Comparison of ENCODE assay signal across 9 mouse cellular contexts in the genomic region with DNA sequence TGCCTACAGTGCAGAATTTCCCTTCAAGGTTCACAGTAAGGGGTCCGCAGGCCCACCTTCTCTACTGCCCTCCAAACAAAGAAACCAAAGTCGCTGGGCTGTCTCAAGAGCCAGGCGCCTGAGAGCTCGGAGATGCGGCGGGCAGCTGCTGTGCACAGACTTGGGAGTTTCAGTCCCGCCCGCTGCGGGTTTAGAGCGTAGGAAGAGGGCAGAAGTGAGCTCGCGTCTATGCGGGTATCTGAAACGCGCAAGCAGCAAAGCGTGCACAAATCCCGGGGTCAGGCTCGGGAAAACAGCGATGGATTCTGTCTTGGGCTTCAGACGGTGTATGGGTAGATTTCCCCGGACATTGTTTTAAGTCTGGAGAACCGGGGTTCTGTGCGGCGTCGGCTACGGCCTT. TPM values are rescaled to one million over a fixed set of nuclear protein-coding genes. Genes with fewer than 3 reads are reported as not detected.
DNase-seq lines count a peak whose midpoint lies in the region; ATAC-seq lines count a peak whose summit lies in the region.
"Had no signal": no experiment of that assay in that cellular context is flagged by ENCODE, and none has a peak within 500 bp of the region (broad histone marks: within the 10 kb centered on the region; RNA-seq: fewer than 3 reads in every experiment).

No protein-coding gene starts in this region.

- intact Hi-C loops in heart, postnatal 36 days (cut with DNase I) = no loop called here

- 0% methylated on average over 26 of the region's 26 CpGs for WGBS in forebrain, embryonic 14.5 days

- H3K4me3 ChIP-seq in forebrain, embryonic 14.5 days (ENCODE audit: low read depth, low read length) = peak overlapping the region; percentile 21

- H3K9me3 ChIP-seq in forebrain, embryonic 14.5 days (replicated peaks; ENCODE audit: control insufficient read depth, low read length) = no peaks in the 10 kb centered on the region

- no peaks in the 10 kb centered on the region for H3K36me3 ChIP-seq in forebrain, embryonic 14.5 days (ENCODE audit: control insufficient read depth, insufficient read depth, low read length)

- ATAC-seq in forebrain, embryonic 14.5 days = peak; percentile 16; the same call in 1 of the 2 replicates
- ATAC-seq in megakaryocyte progenitor cell, adult 5-6 weeks (replicated peaks; ENCODE audit: poor library complexity) = peak; percentile 44; the same call in 1 of the 2 replicates

- DNase-seq in heart, adult 11 months = peak; percentile 61
- no peak for DNase-seq in heart, postnatal 36 days
- DNase-seq in ES-CJ7 (ENCODE audit: low read depth, low spot score) = peak; percentile 64
- DNase-seq in forebrain, embryonic 14.5 days (ENCODE audit: low spot score) = peak; percentile 76
- no peak for DNase-seq in layer of hippocampus, postnatal 25 days (ENCODE audit: extremely low spot score in 1 of 2, low spot score in 1 of 2)
- no peak for DNase-seq in T-cell, adult 2 months (ENCODE audit: low spot score)
- DNase-seq in gastrocnemius, adult 8-10 months (ENCODE audit: low spot score in 2 of 2) = no peak

- peak overlapping the region; percentile 17; the same call in 1 of the 2 replicates for H3K9ac ChIP-seq in forebrain, embryonic 14.5 days (ENCODE audit: low read length)

- H3K27ac ChIP-seq in forebrain, embryonic 14.5 days (ENCODE audit: low read depth, low read length) = no peak overlapping the region

- H3K27me3 ChIP-seq in forebrain, embryonic 14.5 days (replicated peaks; ENCODE audit: control insufficient read depth, insufficient read depth, low read length) = peaks cover 86% of the 10 kb centered on the region

- peaks cover 7% of the 10 kb centered on the region for H3K4me1 ChIP-seq in forebrain, embryonic 14.5 days (ENCODE audit: control insufficient read depth, insufficient read depth, low read length)

- peak overlapping the region; percentile 46 for H3K4me2 ChIP-seq in forebrain, embryonic 14.5 days (ENCODE audit: low read length)

RNA-seq across cellular contexts. Expression of gene Sox14, which starts 7.4 kb away (rescaled TPM):
- not detected for total RNA-seq in heart, postnatal 36 days (2021)
- polyA plus RNA-seq in forebrain, embryonic 14.5 days (2014; fragmentation: Nextera tagmentation; extraction: Ambion mirVana) = 2.8 and 3.6 TPM in 2 replicates
- not detected in 2 replicates for total RNA-seq in megakaryocyte progenitor cell, adult 5-6 weeks (2015)
- not detected in 2 replicates for total RNA-seq in megakaryocyte progenitor cell, adult 5-6 weeks (2017)
- not detected for total RNA-seq in layer of hippocampus, postnatal 25 days (2021)
- total RNA-seq in gastrocnemius, adult 8-10 months (2022) = not detected
- total RNA-seq: monocyte, adult 5-6 weeks had no signal

Comparison
In these comparisons a context has a peak if more than half of its experiments do, and no peak if none do; other contexts are left out.
1. DNase-seq: peak in heart, adult 11 months (single experiment), ES-CJ7 (single experiment) and forebrain, embryonic 14.5 days (single experiment); none in heart, postnatal 36 days (0 of 2), layer of hippocampus, postnatal 25 days (0 of 2), T-cell, adult 2 months (single experiment) and gastrocnemius, adult 8-10 months (0 of 2).